Mouse (Mus musculus) adrenal gland, postnatal 36 days (tissue): ENCODE measurements around the gene Chrna1. TPM values are rescaled to one million over a fixed set of nuclear protein-coding genes. Genes with fewer than 3 reads are reported as not detected.
"Not testable (repeated sequence)": the region's sequence is repeated elsewhere in the genome, so short reads cannot be mapped to it uniquely, and the experiment has no call there.

Experiments
- DNase-seq, 2 experiments: peaks; one replicate each; pipeline ENCODE4 v3.0.0; 2021; ENCODE audit warnings: mixed read lengths in 1 of 2
- total RNA-seq, 2 experiments: library from RNA; stranded (reverse); gene quantifications; 2 replicates each; pipeline ENCODE4 v1.2.3; 2021

Gene Chrna1
- total RNA-seq, 2 experiments from 2014 or later = not detected

DNA sequence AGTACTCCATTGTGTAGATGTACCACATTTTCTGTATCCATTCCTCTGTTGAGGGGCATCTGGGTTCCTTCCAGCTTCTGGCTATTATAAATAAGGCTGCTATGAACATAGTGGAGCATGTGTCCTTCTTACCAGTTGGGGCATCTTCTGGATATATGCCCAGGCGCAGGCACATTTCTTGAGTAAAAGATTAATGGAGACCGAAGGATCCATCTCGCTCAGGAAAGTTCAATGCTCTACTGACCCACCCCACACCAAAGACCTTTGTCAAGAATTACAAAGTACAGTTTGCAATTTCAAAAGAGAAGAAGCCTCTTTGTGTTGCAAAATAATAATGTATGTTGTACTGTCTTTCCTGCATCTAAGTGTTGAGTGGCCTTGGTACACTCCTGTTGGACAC lies 23.1 kb downstream of the Chrna1 start:
- not testable (repeated sequence) for DNase-seq

- DNase-seq = no peak
Measured at GRCm38 (mm10) chr2:73554389-73554788, 25.7 kb downstream of the Chrna1 start.

DNA sequence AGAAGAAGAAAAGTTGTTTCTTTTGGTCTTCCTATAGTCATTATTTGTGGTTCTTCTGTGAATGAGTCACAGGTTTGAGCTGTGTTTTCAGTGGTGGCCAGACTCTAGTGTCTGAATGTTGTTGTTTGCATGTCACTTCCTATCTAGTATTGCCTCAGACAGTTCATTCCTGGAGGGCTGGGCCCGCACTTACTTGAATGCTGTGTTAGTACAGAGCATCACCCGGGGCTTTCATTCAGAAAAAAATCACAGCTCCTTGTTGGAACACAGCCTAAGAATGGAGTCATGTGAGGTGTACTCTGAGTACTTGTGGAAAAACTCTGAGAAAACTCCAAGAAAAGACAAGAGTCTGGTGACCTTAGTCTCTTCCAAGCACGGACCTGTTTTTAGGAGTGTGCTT lies 27.2 kb downstream of the Chrna1 start:
- DNase-seq = no peak

DNA sequence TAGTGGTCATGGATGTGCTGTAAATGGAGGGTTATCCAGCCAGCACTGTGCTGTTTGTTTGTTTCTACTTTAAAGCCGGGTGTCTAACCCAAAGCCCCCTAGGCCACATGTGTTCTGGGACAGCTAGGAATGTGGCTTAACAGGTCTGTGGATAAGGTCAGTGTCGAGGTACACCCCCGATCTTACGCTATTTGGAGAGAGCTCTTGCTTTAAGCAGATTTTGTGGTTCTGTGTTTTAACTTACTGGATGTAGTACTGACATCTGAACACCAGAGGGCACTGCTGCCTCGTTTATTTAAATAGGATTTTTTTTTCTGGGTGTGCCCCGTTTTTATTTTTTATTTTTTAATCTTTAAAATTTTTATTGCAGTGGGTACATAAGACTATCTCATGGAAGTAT lies 29.4 kb downstream of the Chrna1 start:
- DNase-seq = no peak

DNA sequence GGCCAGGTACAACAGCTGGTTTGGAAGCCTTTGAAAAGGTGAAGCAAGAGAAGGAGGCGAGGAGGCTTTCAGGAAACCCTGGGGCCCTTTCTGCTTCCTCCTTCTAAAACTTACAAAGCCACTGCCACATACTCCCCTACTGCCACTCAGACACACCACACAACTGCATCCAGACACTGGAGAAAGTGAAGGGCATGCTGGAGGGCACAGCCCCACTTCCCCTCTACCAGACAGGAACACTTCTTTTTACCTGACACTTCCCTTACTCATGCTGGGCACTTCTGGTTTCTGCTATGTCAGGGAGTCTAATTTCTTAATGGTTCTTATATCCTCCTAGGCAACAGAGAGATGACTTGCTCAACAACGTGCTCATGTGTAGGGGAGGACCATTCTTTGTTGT lies 31.6 kb downstream of the Chrna1 start:
- DNase-seq = no peak

DNA sequence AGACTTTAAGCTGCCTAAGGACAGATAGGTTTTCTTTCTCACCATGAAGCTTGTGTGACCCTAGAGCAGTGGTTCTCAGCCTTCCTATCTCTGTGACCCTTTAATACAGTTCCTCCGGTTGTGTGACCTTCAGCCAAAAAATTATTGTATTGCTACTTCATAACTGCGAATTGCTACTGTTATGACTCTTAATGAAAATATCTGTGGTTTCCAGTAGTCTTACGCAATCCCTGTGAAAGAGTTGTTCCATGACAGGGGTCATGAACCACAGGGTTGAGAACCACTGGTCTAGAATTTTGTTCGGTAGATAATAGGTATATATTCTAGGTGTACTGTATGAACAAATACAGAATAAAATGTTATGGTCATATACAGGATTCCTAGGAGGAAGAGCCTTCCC lies 32.9 kb downstream of the Chrna1 start:
- no peak for DNase-seq

- DNase-seq = no peak
Measured at GRCm38 (mm10) chr2:73545556-73545955, 34.6 kb downstream of the Chrna1 start.

GRCm38 (mm10) chr2:73540450-73541162 lies 39.5 kb downstream of the Chrna1 start:
- DNase-seq = no peak

- no peak for DNase-seq
Measured at GRCm38 (mm10) chr2:73539697-73540096, 40.4 kb downstream of the Chrna1 start.

DNA sequence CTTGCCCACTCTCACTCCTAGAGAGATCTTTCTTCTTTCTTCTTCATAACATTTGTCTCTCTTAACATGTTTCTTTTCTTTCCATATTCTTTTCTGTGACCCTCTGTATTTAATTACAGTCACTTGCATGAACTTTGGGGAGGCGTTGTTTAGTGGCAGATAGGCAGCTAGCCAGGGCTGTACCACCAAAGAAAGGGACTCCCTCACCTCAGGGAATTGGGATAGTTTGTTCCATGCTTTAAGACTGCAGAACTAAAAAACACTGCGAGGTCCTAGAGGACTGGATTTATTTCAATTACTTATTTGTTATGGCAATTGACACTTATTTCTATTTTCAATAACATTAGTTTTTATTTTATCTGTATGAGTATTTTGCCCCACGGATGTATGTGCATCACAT lies 41.0 kb downstream of the Chrna1 start:
- DNase-seq = no peak

GRCm38 (mm10) chr2:73538590-73538989 lies 41.5 kb downstream of the Chrna1 start:
- no peak for DNase-seq

DNA sequence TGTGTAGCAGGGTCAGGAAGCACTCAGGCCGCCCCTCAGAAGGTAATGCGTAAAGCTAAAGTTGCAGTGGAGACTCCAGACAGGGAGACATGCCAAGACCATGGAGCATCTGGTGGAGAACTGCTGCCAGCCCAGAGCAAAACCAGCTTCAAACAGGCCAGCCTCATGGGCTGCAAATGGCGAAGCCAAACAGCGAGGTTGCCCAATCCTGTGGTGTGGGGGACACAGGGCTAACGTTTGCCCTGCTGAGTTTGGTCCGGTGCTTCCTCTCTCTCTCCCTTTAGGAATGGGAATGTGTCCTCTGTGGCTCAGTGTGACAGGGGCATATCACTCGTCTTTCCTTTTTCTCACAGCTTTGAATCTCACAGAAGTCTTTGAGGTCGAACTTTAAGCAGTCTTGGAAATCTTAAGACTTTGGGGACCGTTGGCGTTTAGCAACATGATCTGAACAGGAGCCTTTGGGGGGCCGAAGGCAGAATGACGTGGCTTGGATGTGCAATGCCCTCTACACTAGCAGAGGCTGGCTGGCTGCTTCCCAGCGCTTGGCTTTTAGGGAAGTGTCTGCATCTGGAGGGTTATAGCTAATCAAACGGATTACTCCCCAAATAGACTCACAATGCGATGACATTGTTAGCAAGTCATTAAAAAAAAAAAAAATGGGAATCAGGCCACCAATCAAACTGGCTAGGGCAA lies 43.9 kb downstream of the Chrna1 start:
- DNase-seq = no peak

GRCm38 (mm10) chr2:73534720-73535119 lies 45.4 kb downstream of the Chrna1 start:
- no peak for DNase-seq

DNA sequence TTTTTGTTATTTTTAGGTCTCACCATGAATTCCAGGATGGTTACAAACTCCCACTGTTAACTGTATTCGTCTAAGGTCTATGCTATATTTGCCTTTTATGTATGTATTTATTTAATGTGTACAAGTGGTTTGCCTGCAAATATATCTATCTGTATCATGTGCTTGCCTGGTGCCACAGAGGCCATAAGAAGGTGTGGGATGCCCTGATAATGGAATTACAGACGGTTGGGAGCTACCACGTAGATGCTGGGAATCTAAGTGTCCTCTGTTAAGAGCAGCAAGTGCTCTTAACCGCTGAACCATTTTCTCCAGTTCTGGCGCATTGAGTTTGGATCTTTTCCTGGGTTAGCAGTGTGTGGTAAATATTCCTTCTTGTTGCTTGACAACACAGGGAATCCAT lies 49.7 kb downstream of the Chrna1 start:
- no peak for DNase-seq

GRCm38 (mm10) chr2:73529356-73530330 lies 50.5 kb downstream of the Chrna1 start, which contains the start of gene Wipf1:
Gene Wipf1 (minus strand): TSS chr2:73529734.
- peak; percentile 89 to 93 for DNase-seq

DNA sequence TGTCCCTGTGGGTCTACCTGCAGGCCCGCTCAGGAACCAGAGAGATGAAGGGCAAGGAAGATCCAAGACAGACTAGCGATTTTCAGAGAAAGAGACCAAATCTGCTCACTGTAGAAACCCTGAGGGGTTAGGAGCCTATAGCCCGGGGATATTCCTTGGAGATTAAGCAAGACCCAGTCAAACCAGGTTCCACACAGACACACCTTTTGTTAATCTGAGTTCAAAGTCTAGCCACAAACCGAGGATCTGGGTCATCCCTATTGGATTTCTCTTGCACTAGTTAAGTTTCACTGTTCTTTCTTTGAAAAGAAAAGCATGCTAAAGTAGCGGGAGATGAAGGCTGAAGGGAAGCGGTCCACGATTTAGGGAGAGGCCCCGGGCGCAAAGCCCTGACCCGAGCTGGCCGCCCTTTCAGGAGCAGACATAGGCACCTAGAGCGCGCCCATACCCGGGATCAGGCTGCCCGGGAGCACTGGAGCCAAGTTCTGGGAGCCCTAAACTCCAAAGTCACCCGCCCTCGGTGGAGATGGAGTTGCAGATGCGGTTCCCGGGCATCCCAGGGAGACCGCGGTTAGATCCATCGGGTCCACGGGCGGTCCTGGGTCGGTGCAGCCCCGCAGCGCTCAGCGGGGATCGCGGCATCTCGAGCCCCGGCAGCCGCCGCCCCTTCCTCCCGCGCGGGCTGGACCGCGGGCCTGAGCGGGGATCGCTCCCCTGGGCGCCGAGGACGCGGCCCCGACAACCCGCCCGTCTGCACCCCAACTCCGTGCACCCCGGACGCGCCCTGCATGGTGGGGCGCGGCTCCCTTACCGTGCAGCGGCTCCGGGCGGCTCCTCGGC lies 51.4 kb downstream of the Chrna1 start:
- peak; percentile 44 to 56 for DNase-seq

- no peak for DNase-seq
Measured at GRCm38 (mm10) chr2:73527956-73528355, 52.2 kb downstream of the Chrna1 start.

- DNase-seq = peak; percentile 37 to 69
Measured at GRCm38 (mm10) chr2:73526691-73527090, 53.4 kb downstream of the Chrna1 start.

DNA sequence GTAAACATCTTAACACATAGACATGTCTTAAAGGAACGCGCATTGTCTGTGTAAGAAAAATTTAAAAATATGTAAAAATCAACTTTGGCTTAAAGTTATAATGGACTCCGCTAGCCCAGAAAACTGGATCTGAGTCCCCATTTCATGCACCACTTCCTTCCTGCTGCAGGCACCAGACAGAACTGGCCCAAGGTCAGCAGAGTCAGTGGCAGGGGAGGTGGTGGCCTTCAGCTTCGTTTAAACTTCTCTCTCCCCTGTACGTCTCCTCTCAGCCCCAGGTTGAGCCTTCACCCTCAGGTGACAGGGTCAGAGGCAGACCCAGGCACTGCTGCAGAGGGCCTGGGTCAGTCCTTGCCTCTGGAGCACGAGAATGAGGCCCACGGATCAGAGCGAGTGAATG lies 57.2 kb downstream of the Chrna1 start:
- DNase-seq = peak; percentile 67 to 69

- DNase-seq = no peak
Measured at GRCm38 (mm10) chr2:73522336-73522735, 57.8 kb downstream of the Chrna1 start.

DNA sequence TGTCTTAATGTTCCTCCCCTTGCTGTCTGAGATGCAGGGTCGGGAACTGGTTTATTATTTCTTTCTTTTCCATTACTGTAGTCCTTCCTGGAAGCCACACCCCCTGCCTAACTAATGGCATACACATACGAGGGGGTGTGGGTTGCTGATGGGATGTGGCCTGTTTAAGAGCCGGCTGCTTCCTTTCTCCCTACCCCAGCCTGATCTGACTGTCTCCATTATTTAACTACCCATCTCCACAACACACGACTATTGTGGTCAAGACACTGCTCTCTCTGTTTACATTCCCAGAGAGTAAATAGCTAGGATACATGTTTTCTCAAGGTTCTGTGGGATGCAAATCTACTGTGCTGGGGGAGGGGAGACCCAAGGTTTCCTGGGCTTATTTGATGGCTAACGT lies 58.4 kb downstream of the Chrna1 start:
- DNase-seq = no peak

DNA sequence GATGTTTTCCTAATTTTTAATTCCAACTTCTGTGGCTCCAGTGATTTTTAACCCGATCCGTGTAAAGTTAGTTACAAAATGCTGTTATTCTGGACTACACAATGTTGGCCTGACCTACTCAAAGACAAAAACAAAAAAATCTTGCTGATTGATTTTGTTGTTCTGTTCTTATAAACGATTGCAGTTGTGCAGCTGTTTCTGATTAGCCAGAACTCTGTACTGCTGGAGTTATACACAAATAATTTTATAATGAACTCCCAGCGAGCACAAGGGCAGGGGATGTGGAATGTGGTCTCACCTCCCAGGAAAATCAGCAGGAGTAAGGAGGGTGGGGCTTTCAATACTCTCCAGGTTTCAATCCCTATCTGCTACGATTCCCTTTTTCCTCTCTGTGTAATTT lies 61.2 kb downstream of the Chrna1 start:
- no peak for DNase-seq
